Mouse (Mus musculus) cerebellum, adult 2 months (tissue): ENCODE results near the gene Hoxd1.

Source experiments
- CTCF ChIP-seq: fragments of 200-500 bp; IDR thresholded peaks from 2 replicates; pipeline ENCODE4 v1.5.1; 2011; ENCODE audit warnings: low read depth, mild to moderate bottlenecking, control low read depth, low read length, moderate library complexity, borderline replicate concordance; ENCODE audit not compliant: insufficient read depth
- POLR2A ChIP-seq: fragments of 200-500 bp; IDR thresholded peaks from 2 replicates; pipeline ENCODE4 v1.6.1; 2011; ENCODE audit warnings: low read length, control low read depth, borderline replicate concordance; ENCODE audit not compliant: insufficient read depth

- TF ChIP-seq POLR2A = no peak
- no peak for TF ChIP-seq CTCF
Observed at GRCm38 (mm10) chr2:74731799-74732512, 30.8 kb upstream of the Hoxd1 start.
